Mouse (Mus musculus) thymus, postnatal 36 days (tissue): ENCODE measurements around the gene Ptpn23.
"Not testable (repeated sequence)": the region's sequence is repeated elsewhere in the genome, so short reads cannot be mapped to it uniquely, and the experiment has no call there.

Experiments used
- DNase-seq, 2 experiments: peaks; one replicate each; pipeline ENCODE4 v3.0.0; 2022; ENCODE audit warnings: mixed read lengths in 2 of 2

Gene Ptpn23

GRCm38 (mm10) chr9:110381292-110381691 lies 26.7 kb downstream of the Ptpn23 start:
- DNase-seq, result no peak

- no peak for DNase-seq
Observed at GRCm38 (mm10) chr9:110380662-110381061, 27.4 kb downstream of the Ptpn23 start.

- DNase-seq, result no peak
Observed at GRCm38 (mm10) chr9:110379361-110379760, 28.7 kb downstream of the Ptpn23 start.

DNA sequence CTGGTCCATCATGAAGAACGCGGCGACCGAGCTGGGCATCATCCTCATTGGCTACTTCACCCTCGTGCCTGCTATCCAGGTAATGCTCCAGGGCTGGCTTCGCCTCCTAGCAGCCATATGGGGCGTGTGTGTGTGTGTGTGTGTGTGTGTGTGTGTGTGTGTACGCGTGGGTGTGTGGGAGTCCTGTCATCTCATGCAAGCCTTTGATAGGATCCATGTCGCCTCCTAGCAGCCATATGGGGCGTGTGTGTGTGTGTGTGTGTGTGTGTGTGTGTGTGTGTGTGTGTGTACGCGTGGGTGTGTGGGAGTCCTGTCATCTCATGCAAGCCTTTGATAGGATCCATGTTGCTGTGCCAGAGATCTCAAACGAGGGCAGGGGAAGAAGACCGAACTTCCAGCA lies 30.4 kb downstream of the Ptpn23 start:
- DNase-seq, result not testable (repeated sequence)

DNA sequence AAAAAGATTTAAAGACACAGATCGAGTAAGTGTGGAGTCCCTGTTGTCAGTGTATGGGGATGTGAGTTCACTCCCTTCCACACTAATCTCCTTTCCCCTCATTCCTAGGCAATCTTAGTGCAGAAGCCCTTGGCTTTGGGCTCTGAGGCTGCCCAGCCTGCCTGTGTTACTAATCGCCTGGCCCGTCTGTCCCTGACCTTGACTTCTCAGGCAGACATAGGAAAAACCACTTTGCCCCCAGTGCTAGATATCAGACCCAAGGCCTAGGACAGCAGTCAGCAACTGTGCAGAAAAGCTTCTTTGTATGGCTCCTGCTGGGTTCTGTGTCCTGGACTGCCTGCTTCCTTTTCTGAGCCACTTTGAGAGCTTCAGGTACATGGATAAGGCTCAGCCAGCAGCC lies 32.3 kb downstream of the Ptpn23 start:
- no peak for DNase-seq

GRCm38 (mm10) chr9:110373871-110374270 lies 34.1 kb downstream of the Ptpn23 start:
- no peak for DNase-seq

DNA sequence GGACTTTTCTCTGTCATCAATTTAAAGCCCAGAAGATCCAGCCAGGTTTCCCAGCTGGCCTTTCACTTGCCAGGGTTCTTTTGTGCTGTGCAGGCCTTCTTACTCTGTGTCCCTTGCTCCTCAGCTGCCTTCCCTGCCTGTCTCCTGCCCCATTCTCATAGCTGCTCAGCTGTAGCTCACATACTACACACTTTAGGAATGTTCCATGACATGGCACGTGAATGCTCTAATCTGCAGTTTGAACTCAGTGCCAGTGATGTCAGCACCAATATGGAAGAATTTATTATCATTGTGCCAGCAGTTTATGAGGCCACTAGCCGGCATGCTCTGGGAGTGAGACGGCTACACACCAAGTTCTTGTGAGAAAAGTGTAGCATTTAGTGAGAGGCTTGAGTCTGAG lies 38.2 kb downstream of the Ptpn23 start:
- DNase-seq, result no peak

- no peak for DNase-seq
Observed at GRCm38 (mm10) chr9:110366746-110367145, 41.3 kb downstream of the Ptpn23 start.

- no peak for DNase-seq
Observed at GRCm38 (mm10) chr9:110362337-110362736, 45.7 kb downstream of the Ptpn23 start.

- DNase-seq, result no peak
Observed at GRCm38 (mm10) chr9:110361299-110361698, 46.7 kb downstream of the Ptpn23 start.

DNA sequence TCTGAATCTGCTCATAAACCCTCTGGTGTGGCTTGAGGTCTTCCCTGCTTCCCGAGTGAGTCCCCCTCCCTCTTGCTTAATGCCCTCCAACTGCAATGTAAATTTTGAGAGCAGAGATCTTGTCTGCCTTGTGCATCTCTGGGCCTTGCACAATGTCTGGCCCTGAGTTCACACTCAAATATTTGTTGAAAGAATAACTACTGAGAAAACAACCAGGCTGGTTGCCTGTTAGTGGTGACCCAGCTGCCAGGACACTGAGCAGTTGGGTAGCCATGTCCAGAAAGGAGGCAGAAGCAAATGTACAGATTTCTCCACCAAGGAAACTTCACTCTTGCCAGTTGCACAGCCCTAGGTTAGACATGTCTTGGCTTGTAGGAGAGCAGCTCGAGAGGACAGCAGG lies 49.7 kb downstream of the Ptpn23 start:
- DNase-seq, result no peak

- no peak for DNase-seq
Observed at GRCm38 (mm10) chr9:110351932-110352632, 55.9 kb downstream of the Ptpn23 start.

DNA sequence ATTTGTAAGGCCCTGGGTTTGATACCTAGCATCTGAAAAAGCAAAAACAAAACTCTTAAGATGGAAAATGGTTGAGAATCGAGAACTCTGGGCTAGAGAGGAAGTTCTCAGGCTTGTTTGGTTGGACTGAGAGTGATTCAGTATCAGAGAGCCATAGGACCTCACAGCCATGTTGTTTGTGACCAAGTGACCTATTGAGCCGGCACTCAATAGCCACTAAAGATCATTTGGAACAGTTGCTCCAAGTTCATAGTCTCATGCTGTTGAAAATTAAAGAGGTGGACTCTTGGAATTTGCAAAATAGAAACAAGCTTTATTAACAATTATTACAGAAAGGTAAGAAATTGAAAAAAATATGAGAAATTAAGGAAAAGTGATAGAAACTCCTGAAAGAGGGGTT lies 56.7 kb downstream of the Ptpn23 start:
- DNase-seq, result no peak

DNA sequence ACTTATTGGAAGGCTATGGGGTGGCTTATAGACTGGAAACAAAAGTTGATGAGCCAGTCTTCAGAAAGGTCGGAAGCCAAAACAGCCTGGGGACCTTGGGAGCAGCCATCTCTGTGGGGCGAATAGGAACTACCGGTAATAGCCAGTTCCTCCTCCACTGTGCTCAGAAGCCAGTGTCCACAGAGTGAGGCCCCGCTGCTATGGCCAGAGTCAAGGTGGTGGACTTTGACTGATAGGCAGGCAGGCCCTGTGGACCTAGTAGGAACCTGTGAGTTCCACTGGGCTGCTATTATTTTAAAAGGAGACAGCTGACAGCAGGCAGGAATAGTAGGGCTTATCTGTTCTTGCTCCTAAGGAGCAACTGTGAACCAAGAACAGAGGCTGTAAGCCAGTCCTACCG lies 57.4 kb downstream of the Ptpn23 start:
- DNase-seq, result no peak

GRCm38 (mm10) chr9:110350188-110350587 lies 57.8 kb downstream of the Ptpn23 start:
- no peak for DNase-seq

DNA sequence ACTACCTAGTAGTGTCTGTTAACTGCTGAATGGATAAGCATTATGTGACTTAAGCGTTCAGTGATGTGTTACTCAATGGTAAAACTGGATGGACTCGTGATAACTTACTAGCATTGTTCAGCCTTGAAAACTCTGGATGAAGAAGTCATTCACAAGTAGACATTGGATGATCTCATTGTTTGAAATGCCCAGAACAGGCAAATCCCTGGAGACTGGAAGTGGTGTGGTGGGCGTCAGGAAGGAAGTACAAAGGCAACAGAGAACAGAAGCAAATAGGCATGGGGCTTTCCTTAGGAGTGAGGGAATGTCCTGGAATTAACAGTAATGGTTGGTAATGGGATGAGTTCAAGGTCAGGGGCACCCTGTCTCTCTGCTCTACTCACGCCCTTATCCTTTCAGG lies 59.1 kb downstream of the Ptpn23 start:
- no peak for DNase-seq

DNA sequence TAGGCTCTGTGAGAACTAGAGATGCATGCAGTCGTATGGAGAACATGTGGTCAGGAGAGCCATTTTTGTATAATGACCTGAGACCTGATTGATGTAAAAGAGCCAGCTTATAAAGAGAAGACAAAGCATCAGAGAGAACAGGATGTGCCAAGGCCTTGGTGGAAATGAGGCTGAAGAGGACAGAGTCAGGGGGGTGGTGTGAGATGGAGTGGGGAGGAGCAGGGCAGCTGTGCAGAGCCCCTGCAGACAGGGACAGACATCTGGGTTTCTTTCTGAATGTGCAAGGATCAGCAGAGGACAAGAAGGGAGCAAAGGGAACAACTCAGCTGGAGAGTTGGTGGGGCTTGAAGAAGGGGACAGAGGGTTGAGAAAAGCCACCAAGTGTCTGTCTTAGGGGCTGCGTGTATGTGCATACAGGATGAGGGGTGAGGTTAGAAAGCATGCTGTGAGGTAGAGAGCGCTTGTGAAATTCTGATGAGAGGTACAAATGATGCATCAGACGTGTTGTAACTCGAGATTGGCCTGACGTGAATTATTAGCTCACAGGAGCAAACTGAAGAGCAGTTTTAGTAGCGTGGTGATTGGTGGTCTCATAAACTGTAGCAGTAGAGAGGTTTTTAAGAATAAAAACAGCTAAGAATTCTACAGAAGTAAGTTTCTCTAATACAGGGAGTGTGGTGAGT lies 62.8 kb downstream of the Ptpn23 start:
- no peak for DNase-seq

GRCm38 (mm10) chr9:110343805-110344204 lies 64.2 kb downstream of the Ptpn23 start:
- no peak for DNase-seq

DNA sequence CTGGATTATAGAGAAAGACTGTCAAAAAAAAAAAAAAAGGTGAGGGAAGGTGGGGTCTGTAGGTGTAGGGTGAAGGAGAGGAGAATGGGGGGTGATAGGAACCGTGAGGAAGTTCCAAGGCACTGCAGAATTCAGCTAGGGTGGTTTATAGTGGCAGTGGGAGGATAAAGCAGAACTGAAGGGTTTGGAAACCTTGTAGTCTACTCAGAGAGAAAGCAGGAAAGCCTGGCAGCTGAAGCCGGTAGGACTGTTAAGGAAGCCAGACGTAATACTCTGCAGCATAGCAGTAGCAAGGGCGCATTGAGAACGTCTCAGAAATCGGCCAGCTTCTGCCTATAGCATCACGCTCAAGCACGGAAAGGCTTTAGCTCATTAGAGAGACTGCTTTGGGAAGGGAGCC lies 66.0 kb downstream of the Ptpn23 start:
- no peak for DNase-seq

DNA sequence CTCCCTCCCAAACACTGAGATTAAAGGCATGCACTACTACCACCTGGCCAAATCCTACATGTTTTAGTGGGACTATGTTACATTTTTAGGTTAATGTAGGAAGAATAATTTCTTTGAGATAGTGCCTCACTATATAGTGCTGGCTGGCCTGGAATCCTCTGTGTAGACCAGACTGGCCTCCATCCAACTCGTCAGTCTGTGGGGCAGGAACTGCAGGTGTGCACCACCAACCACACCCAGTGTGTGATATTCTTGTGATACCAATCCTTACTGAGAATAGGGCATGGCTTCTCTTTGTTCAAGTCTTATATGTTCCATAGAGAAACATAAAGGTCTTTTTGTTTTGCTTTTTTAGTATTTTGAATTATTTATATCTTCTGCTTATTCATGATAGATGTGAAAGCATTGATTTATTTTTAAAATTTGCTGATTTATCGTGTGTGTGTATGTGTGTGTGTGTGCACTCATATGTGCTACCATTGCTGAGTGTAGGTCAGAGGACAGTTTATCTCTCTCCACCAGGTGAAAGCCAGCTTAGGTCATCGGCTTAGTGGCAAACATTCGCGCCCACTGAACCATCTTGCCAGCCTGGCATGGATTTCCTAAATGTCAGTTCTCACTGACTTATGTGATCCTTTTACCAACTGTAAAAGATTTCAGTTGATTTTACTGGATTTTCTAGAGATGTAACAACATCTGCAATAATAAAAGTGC lies 67.8 kb downstream of the Ptpn23 start:
- DNase-seq, result no peak
